Mouse (Mus musculus) lung, embryonic 16.5 days (tissue): ENCODE measurements around the gene Map6. TPM values are rescaled to one million over a fixed set of nuclear protein-coding genes. Genes with fewer than 3 reads are reported as not detected.
A peak's percentile ranks its signal among the peaks of the same experiment; 100 is the strongest.

ENCODE experiments used
- ATAC-seq: fragments of 200-750 bp; cut with Nextera tagmentation; 2 replicates; pipeline ENCODE4 v1.8.0; 2017; ENCODE audit warnings: low read depth, mild to moderate bottlenecking, moderate library complexity
- H3K27ac ChIP-seq: fragments of 300-500 bp; sonication (generic); 2 replicates; pipeline ENCODE4 v1.5.1; 2014; ENCODE audit warnings: mild to moderate bottlenecking, control low read depth, low read length
- H3K27me3 ChIP-seq: fragments of 300-500 bp; sonication (generic); 2 replicates; pipeline ENCODE4 v1.6.1; 2014; ENCODE audit warnings: low read depth, low read length, mixed read lengths; ENCODE audit not compliant: control insufficient read depth, insufficient read depth
- H3K36me3 ChIP-seq: fragments of 300-500 bp; sonication (generic); 2 replicates; pipeline ENCODE4 v1.6.1; 2014; ENCODE audit warnings: low read length; ENCODE audit not compliant: control insufficient read depth, insufficient read depth
- H3K4me1 ChIP-seq: fragments of 300-500 bp; sonication (generic); replicated peaks from 2 replicates; pipeline ENCODE4 v1.6.1; 2014; ENCODE audit warnings: low read length, mixed read lengths; ENCODE audit not compliant: control insufficient read depth, insufficient read depth
- H3K4me2 ChIP-seq: fragments of 300-500 bp; sonication (generic); 2 replicates; pipeline ENCODE4 v1.6.1; 2014; ENCODE audit warnings: low read depth, low read length, control low read depth
- H3K4me3 ChIP-seq: fragments of 300-500 bp; sonication (generic); 2 replicates; pipeline ENCODE4 v1.5.1; 2014; ENCODE audit warnings: mild to moderate bottlenecking, low read length, control low read depth
- H3K9ac ChIP-seq: fragments of 300-500 bp; sonication (generic); 2 replicates; pipeline ENCODE4 v1.6.1; 2014; ENCODE audit warnings: low read length, control low read depth
- H3K9me3 ChIP-seq: fragments of 300-500 bp; sonication (generic); 2 replicates; pipeline ENCODE4 v1.6.1; 2016; ENCODE audit warnings: low read length; ENCODE audit not compliant: control insufficient read depth
- WGBS: fragments of 180-500 bp; shearing (Covaris S2); extraction: QIAGEN DNeasy Blood & Tissue Kit; methylation state at CpG from one replicate; pipeline ENCODE4 v1.1.7; 2014; 5-methylcytosine and 5-hydroxymethylcytosine counted together
- polyA plus RNA-seq: library from polyadenylated mRNA; unstranded; fragments of >200 nt; fragmentation: Nextera tagmentation; extraction: Ambion mirVana; gene quantifications from 2 replicates; pipeline ENCODE4 v1.2.1, GENCODE M21; 2015

Gene Map6
- polyA plus RNA-seq, 1 experiment from 2014 or later = 3.0 TPM

- Histone ChIP-seq H3K4me2 (no peak overlapping the region), H3K4me3 (no peak overlapping the region), H3K27ac (no peak overlapping the region), H3K27me3 (no peaks in the 10 kb centered on the region; the same call in 1 of the 2 replicates), H3K9ac (no peak overlapping the region), H3K36me3 (no peaks in the 10 kb centered on the region), H3K4me1 (peaks cover 7% of the 10 kb centered on the region; the same call in 1 of the 2 replicates), H3K9me3 (no peaks in the 10 kb centered on the region)
- ATAC-seq = no peak
- 62% methylated on average over 6 of the region's 6 CpGs for WGBS
Measured at GRCm38 (mm10) chr7:99275131-99275530, 7.9 kb downstream of the Map6 start.

GRCm38 (mm10) chr7:99276679-99277078, 9.4 kb downstream of the Map6 start:
- Histone ChIP-seq H3K9ac (no peak overlapping the region), H3K36me3 (no peaks in the 10 kb centered on the region), H3K27ac (no peak overlapping the region), H3K27me3 (no peaks in the 10 kb centered on the region), H3K9me3 (no peaks in the 10 kb centered on the region), H3K4me1 (0 out of 2 replicates have a peak, but pooled peaks cover 1% of the 10 kb centered on the region), H3K4me2 (no peak overlapping the region), H3K4me3 (no peak overlapping the region)
- WGBS = 30% methylated on average over 1 of the region's 1 CpGs
- ATAC-seq = peak; percentile 54

GRCm38 (mm10) chr7:99278309-99278708, 11.1 kb downstream of the Map6 start:
- peak; percentile 43; the same call in 1 of the 2 replicates for ATAC-seq
- 63% methylated on average over 8 of the region's 8 CpGs for WGBS
- no peaks in the 10 kb centered on the region for H3K9me3 ChIP-seq
- no peak overlapping the region for H3K27ac ChIP-seq
- no peaks in the 10 kb centered on the region for H3K27me3 ChIP-seq
- H3K4me2 ChIP-seq = no peak overlapping the region
- no peak overlapping the region for H3K4me3 ChIP-seq
- H3K9ac ChIP-seq = no peak overlapping the region
- no peaks in the 10 kb centered on the region for H3K36me3 ChIP-seq
- no peaks in the 10 kb centered on the region for H3K4me1 ChIP-seq

GRCm38 (mm10) chr7:99279586-99279985, 12.3 kb downstream of the Map6 start:
- no peak for ATAC-seq
- 59% methylated on average over 8 of the region's 8 CpGs for WGBS
- H3K4me2 ChIP-seq = no peak overlapping the region

DNA sequence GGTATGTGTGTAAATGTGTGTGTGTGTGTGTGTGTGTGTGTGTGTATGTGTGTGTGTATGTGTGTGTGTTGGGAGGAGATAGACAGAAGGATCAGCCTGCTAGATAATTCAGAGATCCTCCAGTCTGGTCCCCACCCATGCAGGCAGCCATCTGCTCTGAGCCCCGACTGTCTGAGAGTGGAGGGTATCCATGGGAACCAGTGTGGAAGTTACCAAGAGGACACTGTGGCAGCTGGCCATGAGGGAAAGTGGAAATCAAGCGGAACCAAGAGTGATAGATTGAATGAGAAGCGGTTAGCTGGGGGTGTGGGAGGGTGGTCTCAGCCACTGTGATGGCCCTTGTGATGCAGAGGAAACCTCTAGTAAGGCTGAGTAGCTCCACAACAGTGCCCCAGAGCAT, 20.0 kb downstream of the Map6 start:
- 38% methylated on average over 3 of the region's 3 CpGs for WGBS
- H3K9me3 ChIP-seq = peaks cover 3% of the 10 kb centered on the region; the same call in 1 of the 2 replicates
- peaks cover 7% of the 10 kb centered on the region; the same call in 1 of the 2 replicates for H3K27me3 ChIP-seq
- no peak overlapping the region for H3K4me2 ChIP-seq
- H3K9ac ChIP-seq = no peak overlapping the region
- no peak for ATAC-seq
- no peaks in the 10 kb centered on the region for H3K36me3 ChIP-seq
- H3K27ac ChIP-seq = no peak overlapping the region
- no peak overlapping the region for H3K4me3 ChIP-seq
- peaks cover 14% of the 10 kb centered on the region for H3K4me1 ChIP-seq

More at GRCm38 (mm10) chr7:99279586-99279985, 12.3 kb downstream of the Map6 start:
- Histone ChIP-seq H3K4me3 (no peak overlapping the region), H3K9ac (no peak overlapping the region), H3K9me3 (no peaks in the 10 kb centered on the region), H3K27ac (no peak overlapping the region), H3K27me3 (no peaks in the 10 kb centered on the region), H3K4me1 (no peaks in the 10 kb centered on the region), H3K36me3 (no peaks in the 10 kb centered on the region)

GRCm38 (mm10) chr7:99290008-99290407, 22.8 kb downstream of the Map6 start:
- H3K9me3 ChIP-seq = peaks cover 3% of the 10 kb centered on the region; the same call in 1 of the 2 replicates
- H3K4me1 ChIP-seq = peaks cover 14% of the 10 kb centered on the region
- peaks cover 7% of the 10 kb centered on the region; the same call in 1 of the 2 replicates for H3K27me3 ChIP-seq
- 32% methylated on average over 8 of the region's 8 CpGs for WGBS
- no peaks in the 10 kb centered on the region for H3K36me3 ChIP-seq
- no peak for ATAC-seq
- no peak overlapping the region for H3K27ac ChIP-seq
- H3K4me2 ChIP-seq = 0 out of 2 replicates have a peak overlapping the region, but pooled peaks have one; percentile 21
- H3K9ac ChIP-seq = no peak overlapping the region
- H3K4me3 ChIP-seq = no peak overlapping the region

DNA sequence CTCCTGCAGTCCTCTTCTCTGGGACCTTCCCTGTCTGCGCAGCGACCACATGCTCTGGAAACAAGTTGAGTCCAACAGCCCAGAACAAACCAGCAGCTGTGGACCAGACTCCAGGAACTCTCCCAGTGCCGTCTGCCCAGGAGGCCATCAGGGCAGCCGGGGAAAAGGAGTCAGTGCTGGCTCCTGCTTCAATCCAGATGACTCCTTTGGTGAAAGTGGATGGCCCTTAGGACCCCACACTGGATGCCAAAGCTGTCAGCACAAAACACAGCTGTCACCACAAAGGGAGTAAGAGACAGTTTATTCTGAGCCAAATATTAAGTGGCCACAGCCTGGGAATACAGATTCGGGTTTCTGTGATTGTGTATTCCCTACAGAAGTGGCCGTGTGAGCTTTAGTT, 23.7 kb downstream of the Map6 start:
- H3K27ac ChIP-seq = no peak overlapping the region
- no peak overlapping the region for H3K4me3 ChIP-seq
- 39% methylated on average over 6 of the region's 6 CpGs for WGBS
- no peak for ATAC-seq
- H3K4me2 ChIP-seq = no peak overlapping the region
- peaks cover 7% of the 10 kb centered on the region; the same call in 1 of the 2 replicates for H3K27me3 ChIP-seq
- peaks cover 14% of the 10 kb centered on the region for H3K4me1 ChIP-seq
- no peaks in the 10 kb centered on the region for H3K36me3 ChIP-seq
- no peak overlapping the region for H3K9ac ChIP-seq
- peaks cover under 1% of the 10 kb centered on the region; the same call in 1 of the 2 replicates for H3K9me3 ChIP-seq

- 81% methylated on average over 2 of the region's 2 CpGs for WGBS
- H3K36me3 ChIP-seq = no peaks in the 10 kb centered on the region
- no peak overlapping the region for H3K27ac ChIP-seq
- H3K4me1 ChIP-seq = peaks cover 14% of the 10 kb centered on the region
- no peak overlapping the region for H3K4me3 ChIP-seq
- H3K4me2 ChIP-seq = no peak overlapping the region
- no peak overlapping the region for H3K9ac ChIP-seq
- H3K27me3 ChIP-seq = peaks cover 7% of the 10 kb centered on the region; the same call in 1 of the 2 replicates
- ATAC-seq = no peak; the same call in 1 of the 2 replicates
- no peaks in the 10 kb centered on the region for H3K9me3 ChIP-seq
Measured at GRCm38 (mm10) chr7:99294198-99294780, 27.0 kb downstream of the Map6 start.

DNA sequence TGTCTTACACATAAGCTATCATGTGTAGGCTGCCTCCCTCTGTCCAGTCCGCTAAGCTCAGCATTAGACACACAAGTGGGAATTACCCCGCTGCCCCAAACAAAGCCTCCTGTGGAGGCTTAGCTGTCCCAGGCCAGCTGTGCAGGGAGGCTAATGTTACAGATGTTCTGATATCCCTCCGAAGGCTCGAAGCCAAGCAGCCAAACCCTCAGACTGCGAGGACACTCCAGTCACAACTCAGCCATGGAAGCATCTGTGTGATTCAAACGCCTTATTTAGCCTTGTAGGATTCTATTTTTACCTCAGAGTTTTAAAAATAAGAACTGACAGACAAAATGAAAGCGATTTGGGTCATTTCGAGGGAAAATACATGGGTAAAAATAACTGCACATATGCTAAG, 27.9 kb downstream of the Map6 start:
- H3K4me3 ChIP-seq = no peak overlapping the region
- H3K4me1 ChIP-seq = peaks cover 12% of the 10 kb centered on the region
- H3K9me3 ChIP-seq = no peaks in the 10 kb centered on the region
- no peak overlapping the region for H3K9ac ChIP-seq
- 57% methylated on average over 8 of the region's 8 CpGs for WGBS
- ATAC-seq = 0 out of 2 replicates have a peak, but pooled peaks have one; percentile 10
- H3K36me3 ChIP-seq = no peaks in the 10 kb centered on the region
- H3K27ac ChIP-seq = no peak overlapping the region
- H3K27me3 ChIP-seq = peaks cover 6% of the 10 kb centered on the region; the same call in 1 of the 2 replicates
- no peak overlapping the region for H3K4me2 ChIP-seq
